Mouse (Mus musculus) ovary, adult 10 weeks (tissue): Measurements from ENCODE around the gene Ormdl3. TPM values are rescaled to one million over a fixed set of nuclear protein-coding genes. Genes with fewer than 3 reads are reported as not detected.

ENCODE experiments used
- polyA plus RNA-seq: library from polyadenylated mRNA; stranded (reverse); fragments of 350-450 nt; fragmentation: Illumina TruSeq; extraction: RNeasy Lipid Tissue Mini Kit (QIAGEN cat#74804); gene quantifications from one replicate; pipeline ENCODE4 v1.2.3, GENCODE M21; 2014

Ormdl3 gene
- 6.9 TPM for polyA plus RNA-seq

GRCm38 (mm10) chr11:98586892-98587563 lies at the start of gene Ormdl3:
Gene Ormdl3, minus strand, starts transcription at chr11:98587368.

GRCm38 (mm10) chr11:98625611-98626410 lies 38.6 kb upstream of the Ormdl3 start, which contains the start of the genes Gm12355 and Gsdma3:
Gene Gm12355, minus strand, starts transcription at chr11:98625661.
Gene Gsdma3, plus strand, starts transcription at chr11:98626360.

GRCm38 (mm10) chr11:98597991-98598390 lies 10.8 kb upstream of the Ormdl3 start, which contains the start of gene Lrrc3c:
Gene Lrrc3c, plus strand, starts transcription at chr11:98598291.

GRCm38 (mm10) chr11:98550975-98551828 lies 36.0 kb downstream of the Ormdl3 start, which contains the start of gene Zpbp2:
Gene Zpbp2, plus strand, starts transcription at chr11:98551097.

GRCm38 (mm10) chr11:98545711-98546231 lies 41.4 kb downstream of the Ormdl3 start, which contains the start of gene Ikzf3:
Gene Ikzf3, minus strand, starts transcription at chr11:98546031.

Other genes with a start within 250 kb of the Ormdl3 start
- gene Ppp1r1b, start 239.0 kb downstream of the Ormdl3 start, polyA plus RNA-seq: 1.1 TPM
- 0.91 TPM for gene Stard3, start 229.0 kb downstream of the Ormdl3 start, polyA plus RNA-seq
- gene Tcap, start 203.6 kb downstream of the Ormdl3 start, polyA plus RNA-seq: not detected
- gene Pnmt, start 200.9 kb downstream of the Ormdl3 start, polyA plus RNA-seq: not detected
- not detected for gene Pgap3, start 186.9 kb downstream of the Ormdl3 start, polyA plus RNA-seq
- 0.71 TPM for gene Erbb2, start 174.9 kb downstream of the Ormdl3 start, polyA plus RNA-seq
- 30.3 TPM for gene Mien1, start 148.4 kb downstream of the Ormdl3 start, polyA plus RNA-seq
- 0.31 TPM for gene Grb7, start 141.0 kb downstream of the Ormdl3 start, polyA plus RNA-seq
- 0.31 TPM for gene Ikzf3, start 41.3 kb downstream of the Ormdl3 start, polyA plus RNA-seq
- 0.60 TPM for gene Zpbp2, start 36.3 kb downstream of the Ormdl3 start, polyA plus RNA-seq
- not detected for gene Lrrc3c, start 10.9 kb upstream of the Ormdl3 start, polyA plus RNA-seq
- 0.80 TPM for gene Gm12355, start 38.3 kb upstream of the Ormdl3 start, polyA plus RNA-seq
- not detected for gene Gsdma3, start 39.0 kb upstream of the Ormdl3 start, polyA plus RNA-seq
- not detected for gene Gsdma2, start 59.4 kb upstream of the Ormdl3 start, polyA plus RNA-seq
- not detected for gene Gsdma, start 77.0 kb upstream of the Ormdl3 start, polyA plus RNA-seq
- 14.8 TPM for gene Psmd3, start 95.2 kb upstream of the Ormdl3 start, polyA plus RNA-seq
- gene Csf3, start 113.9 kb upstream of the Ormdl3 start, polyA plus RNA-seq: not detected
- 6.5 TPM for gene Med24, start 142.1 kb upstream of the Ormdl3 start, polyA plus RNA-seq
- 8.4 TPM for gene Thra, start 153.3 kb upstream of the Ormdl3 start, polyA plus RNA-seq
- gene Nr1d1, start 188.0 kb upstream of the Ormdl3 start, polyA plus RNA-seq: 1.6 TPM
- gene Msl1, start 208.1 kb upstream of the Ormdl3 start, polyA plus RNA-seq: 113 TPM
- 24.9 TPM for gene Casc3, start 217.5 kb upstream of the Ormdl3 start, polyA plus RNA-seq
- gene Rapgefl1, start 249.4 kb upstream of the Ormdl3 start, polyA plus RNA-seq: 0.63 TPM